Comparison of ENCODE assay signal across 10 mouse cellular contexts in the genomic region with DNA sequence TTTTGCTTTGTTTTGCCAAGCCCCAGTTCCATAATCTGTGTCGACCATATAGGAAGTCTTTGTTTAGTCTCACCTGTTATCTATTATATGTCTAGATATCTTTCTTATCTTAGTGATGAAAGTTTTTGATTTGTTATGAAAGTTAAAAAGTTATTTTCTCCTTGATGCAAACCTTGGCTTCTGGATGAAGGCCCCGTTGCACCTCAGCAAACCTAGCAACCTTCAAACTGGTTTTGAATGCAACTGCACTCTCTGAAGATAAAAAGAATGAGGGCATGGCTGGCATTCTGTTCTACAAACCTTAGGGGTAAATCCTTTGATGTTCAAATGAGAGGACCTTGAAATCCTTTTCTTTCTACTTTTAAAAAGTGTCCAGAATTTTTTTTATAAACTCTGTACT.
"Had no signal": no experiment of that assay in that cellular context is flagged by ENCODE, and none has a peak within 500 bp of the region (broad histone marks: within the 10 kb centered on the region; RNA-seq: fewer than 3 reads in every experiment).

No protein-coding gene starts in this region.

- DNase-seq: liver, postnatal 0 days; lung, adult 2 months; lung, postnatal 14 days; lung, postnatal 36 days; midbrain, embryonic 14.5 days; retina, postnatal 1 day; right cerebral cortex, adult 18-20 months; thymus, adult 2 months; thymus, postnatal 25 days; thymus, postnatal 4 days had no signal
